Mouse (Mus musculus) heart, adult 2 months (tissue): ENCODE measurements at regions not wholly inside any gene's neighbourhood (a gene's known extent, or its start where the extent isn't known, plus 50 kb on each side); places are given as distances from the start of the nearest gene placed in this dataset.

ENCODE experiments used
- DNase-seq, 2 experiments: peaks; one replicate each; pipeline ENCODE4 v3.0.0; 2021
- H3K27ac ChIP-seq: fragments of 200-600 bp; 2 replicates; pipeline ENCODE4 v1.8.1; 2022
- H3K27me3 ChIP-seq: fragments of 200-500 bp; 2 replicates; pipeline ENCODE4 v1.6.1; 2012; ENCODE audit warnings: mild to moderate bottlenecking, low read length, inconsistent platforms, mixed read lengths; ENCODE audit not compliant: control insufficient read depth, insufficient read depth
- H3K36me3 ChIP-seq: fragments of 200-500 bp; 2 replicates; pipeline ENCODE4 v1.6.1; 2012; ENCODE audit warnings: low read length, inconsistent platforms; ENCODE audit not compliant: control insufficient read depth, insufficient read depth
- H3K4me1 ChIP-seq: fragments of 200-500 bp; 2 replicates; pipeline ENCODE4 v1.6.1; 2011; ENCODE audit warnings: low read length; ENCODE audit not compliant: control insufficient read depth, insufficient read depth
- H3K4me3 ChIP-seq: fragments of 200-600 bp; 2 replicates; pipeline ENCODE4 v1.8.1; 2022
- H3K79me2 ChIP-seq: fragments of 200-500 bp; replicated peaks from 2 replicates; pipeline ENCODE4 v1.6.1; 2012; ENCODE audit warnings: mild to moderate bottlenecking, inconsistent platforms, low read length, moderate library complexity, mixed read lengths; ENCODE audit not compliant: control insufficient read depth, insufficient read depth
- H3K9ac ChIP-seq: fragments of 200-500 bp; 2 replicates; pipeline ENCODE4 v1.6.1; 2012; ENCODE audit warnings: low read depth, mild to moderate bottlenecking, control low read depth, inconsistent platforms, low read length, mixed read lengths
- CTCF ChIP-seq: fragments of 200-600 bp; IDR thresholded peaks from 2 replicates; pipeline ENCODE4 v1.8.1; 2022; ENCODE audit warnings: antibody characterized with exemption, mild to moderate bottlenecking, moderate library complexity
- EP300 ChIP-seq: fragments of 200-500 bp; IDR thresholded peaks from 2 replicates; pipeline ENCODE4 v1.6.1; 2011; ENCODE audit warnings: low read depth, low read length, control low read depth; ENCODE audit not compliant: insufficient read depth
- POLR2A ChIP-seq: fragments of 200-500 bp; IDR thresholded peaks from 2 replicates; pipeline ENCODE4 v1.6.1; 2011; ENCODE audit warnings: mild to moderate bottlenecking, low read depth, low read length, control low read depth; ENCODE audit not compliant: insufficient read depth
- WGBS: fragments of 180-500 bp; shearing (Covaris S2); methylation state at CpG from one replicate; pipeline ENCODE4 v1.1.7; 2018; 5-methylcytosine and 5-hydroxymethylcytosine counted together
- intact Hi-C: fragments of 180-260 bp; cut with DNase I; formaldehyde crosslinking; loops from one replicate; pipeline ENCODE4 v1.15.1; 2025

DNA sequence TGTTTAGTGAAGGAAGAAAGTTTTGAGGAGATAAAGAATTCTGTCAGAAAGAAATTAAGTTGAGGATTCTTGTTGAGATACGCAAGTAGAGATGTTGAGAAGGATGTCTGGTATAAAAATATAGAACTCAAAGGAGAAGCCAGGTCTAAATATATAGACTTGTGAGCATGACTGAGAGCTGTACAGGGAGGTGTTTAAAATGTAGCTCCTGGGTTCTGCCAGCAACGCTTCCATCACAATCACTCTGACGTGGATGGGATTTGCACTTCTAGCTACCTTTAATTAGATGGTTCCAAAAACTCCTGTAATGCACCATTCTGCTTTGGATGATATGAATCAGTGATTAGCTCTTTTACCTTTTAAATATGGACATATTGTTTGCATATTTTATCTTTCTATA is 200.5 kb downstream of the Lnpk start:
- no peak for DNase-seq
- Histone ChIP-seq H3K4me3 (no peak overlapping the region), H3K79me2 (no peaks in the 10 kb centered on the region), H3K4me1 (peaks cover 1% of the 10 kb centered on the region; the same call in 1 of the 2 replicates), H3K27ac (no peak overlapping the region), H3K9ac (no peak overlapping the region), H3K36me3 (no peaks in the 10 kb centered on the region), H3K27me3 (no peaks in the 10 kb centered on the region)
- 93% methylated on average over 3 of the region's 3 CpGs for WGBS
- TF ChIP-seq CTCF (no peak), EP300 (no peak), POLR2A (no peak)
- intact Hi-C loops, result no loop called here

DNA sequence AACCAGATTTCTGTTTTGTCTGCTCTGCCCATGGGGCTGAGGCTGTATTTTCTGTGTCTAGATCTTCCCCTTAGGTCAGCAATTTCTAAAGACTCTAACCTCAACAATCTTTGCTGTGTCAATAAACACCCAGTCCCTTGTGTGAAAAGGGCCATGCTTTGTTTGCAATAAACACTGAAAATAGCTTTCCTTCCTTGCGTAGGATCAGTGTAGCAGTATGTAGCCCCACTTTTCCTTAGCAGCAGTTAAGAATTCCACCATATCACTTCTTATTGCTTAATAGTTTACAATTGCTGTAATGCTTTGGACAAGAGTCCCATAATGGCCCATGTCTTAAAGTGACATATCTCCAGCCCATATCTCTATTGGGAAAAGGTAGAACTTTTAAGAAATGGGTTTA is 205.3 kb downstream of the Lnpk start:
- Histone ChIP-seq H3K4me3 (no peak overlapping the region), H3K36me3 (no peaks in the 10 kb centered on the region), H3K79me2 (no peaks in the 10 kb centered on the region), H3K27ac (no peak overlapping the region), H3K9ac (no peak overlapping the region), H3K4me1 (no peaks in the 10 kb centered on the region), H3K27me3 (no peaks in the 10 kb centered on the region)
- intact Hi-C loops, result no loop called here
- TF ChIP-seq POLR2A, result no peak
- TF ChIP-seq CTCF, result no peak
- no peak for TF ChIP-seq EP300
- DNase-seq, result no peak
- 86% methylated on average over 1 of the region's 1 CpGs for WGBS

DNA sequence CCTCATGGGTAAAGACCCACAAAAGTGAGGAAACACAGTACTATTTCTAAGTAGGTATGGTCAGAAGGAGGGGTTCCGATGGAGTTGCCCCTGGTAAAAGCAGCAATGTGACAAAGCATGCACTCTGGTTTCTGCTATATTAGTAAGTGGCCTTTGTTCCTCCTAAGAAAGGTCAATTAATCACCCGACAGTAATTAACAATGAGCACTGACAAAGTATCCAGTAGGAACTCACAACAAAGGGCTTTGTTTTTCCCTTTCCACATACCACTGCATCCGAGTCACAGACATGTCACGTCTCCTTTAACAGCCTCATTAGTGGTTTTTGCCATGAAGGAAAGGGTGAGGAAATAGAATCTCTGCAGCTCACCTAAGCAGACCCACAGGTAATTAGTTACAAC is 206.2 kb downstream of the Lnpk start:
- no peaks in the 10 kb centered on the region for H3K4me1 ChIP-seq
- no peak for DNase-seq
- H3K27ac ChIP-seq, result no peak overlapping the region
- H3K27me3 ChIP-seq, result no peaks in the 10 kb centered on the region
- TF ChIP-seq POLR2A, result no peak
- no peak overlapping the region for H3K9ac ChIP-seq
- intact Hi-C loops, result no loop called here
- H3K79me2 ChIP-seq, result no peaks in the 10 kb centered on the region
- 70% methylated on average over 4 of the region's 4 CpGs for WGBS
- H3K4me3 ChIP-seq, result no peak overlapping the region
- no peaks in the 10 kb centered on the region for H3K36me3 ChIP-seq

DNA sequence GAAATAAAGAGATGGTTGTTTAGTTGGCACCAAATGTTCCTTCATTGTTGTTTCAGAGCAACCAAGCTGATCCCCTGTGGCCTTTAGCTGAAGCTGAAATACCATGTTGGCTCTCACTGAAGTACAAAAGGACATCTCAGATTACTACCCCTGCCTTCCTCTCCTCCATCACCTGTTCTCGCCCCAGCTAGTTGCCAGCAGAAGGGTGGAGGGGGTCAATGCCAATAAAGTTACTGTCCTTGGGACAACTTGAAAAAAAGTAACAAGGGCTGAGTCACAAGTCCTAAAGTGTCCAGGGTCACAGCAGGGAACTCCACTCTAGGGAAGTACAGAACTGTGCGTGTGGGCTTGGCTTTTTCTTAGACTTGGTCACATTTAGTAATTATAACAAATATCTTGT is 216.0 kb downstream of the Lnpk start:
- 94% methylated on average over 2 of the region's 2 CpGs for WGBS
- Histone ChIP-seq H3K79me2 (no peaks in the 10 kb centered on the region), H3K36me3 (no peaks in the 10 kb centered on the region), H3K9ac (no peak overlapping the region), H3K27me3 (no peaks in the 10 kb centered on the region), H3K27ac (no peak overlapping the region), H3K4me3 (no peak overlapping the region), H3K4me1 (no peaks in the 10 kb centered on the region)
- intact Hi-C loops, result no loop called here
- DNase-seq, result no peak
- no peak for TF ChIP-seq POLR2A
- no peak for TF ChIP-seq CTCF
- TF ChIP-seq EP300, result no peak

DNA sequence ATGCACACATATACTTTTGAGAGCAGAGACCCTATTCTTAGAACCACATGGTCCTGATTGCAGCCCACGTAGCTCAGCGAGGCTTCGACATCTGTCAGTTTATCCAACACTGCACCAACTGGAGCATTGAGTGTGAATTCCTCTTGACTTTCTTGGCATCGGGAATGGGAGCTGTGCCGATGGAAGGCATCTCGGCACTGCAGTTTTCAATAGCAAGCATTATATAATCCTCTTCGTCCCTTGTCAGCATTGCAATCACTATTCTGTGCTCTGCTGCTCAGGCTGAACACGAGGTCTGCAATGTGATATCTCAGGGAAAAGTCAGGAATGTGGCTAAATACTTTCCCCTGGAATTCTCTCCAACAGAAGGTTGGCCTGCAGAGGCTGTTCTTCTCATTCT is 224.6 kb downstream of the Lnpk start:
- TF ChIP-seq EP300 (no peak), POLR2A (no peak), CTCF (no peak)
- Histone ChIP-seq H3K79me2 (no peaks in the 10 kb centered on the region), H3K4me3 (no peak overlapping the region), H3K4me1 (no peaks in the 10 kb centered on the region; the same call in 1 of the 2 replicates), H3K9ac (no peak overlapping the region), H3K27me3 (no peaks in the 10 kb centered on the region), H3K36me3 (no peaks in the 10 kb centered on the region), H3K27ac (no peak overlapping the region)
- 43% methylated on average over 8 of the region's 8 CpGs for WGBS
- no peak for DNase-seq
- intact Hi-C loops, result no loop called here

DNA sequence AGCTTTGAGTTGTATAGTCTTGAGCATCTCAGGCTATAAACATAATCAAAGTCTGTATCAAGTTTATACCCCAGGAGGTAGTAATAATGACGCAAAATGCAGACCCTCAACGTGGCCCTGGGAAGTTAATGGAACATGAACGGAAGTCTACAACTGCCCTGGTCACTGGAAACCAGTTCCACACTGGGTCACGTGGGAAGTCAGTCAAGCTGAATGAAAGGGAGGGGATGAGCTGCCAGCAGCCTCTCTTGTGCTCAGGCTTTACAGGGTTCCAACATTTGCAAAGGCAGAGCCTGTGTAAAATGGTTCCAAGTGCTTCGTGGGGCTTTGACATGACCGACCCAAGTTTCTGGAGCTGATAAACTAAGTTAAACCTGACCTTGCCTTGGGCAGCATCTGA is 229.4 kb downstream of the Lnpk start:
- H3K4me3 ChIP-seq, result no peak overlapping the region
- no peak overlapping the region for H3K9ac ChIP-seq
- WGBS, result 78% methylated on average over 6 of the region's 6 CpGs
- no peaks in the 10 kb centered on the region for H3K79me2 ChIP-seq
- H3K4me1 ChIP-seq, result no peaks in the 10 kb centered on the region; the same call in 1 of the 2 replicates
- no peaks in the 10 kb centered on the region for H3K27me3 ChIP-seq
- H3K36me3 ChIP-seq, result no peaks in the 10 kb centered on the region
- TF ChIP-seq CTCF (no peak), POLR2A (no peak), EP300 (no peak)
- H3K27ac ChIP-seq, result no peak overlapping the region
- no peak for DNase-seq
- intact Hi-C loops, result no loop called here

DNA sequence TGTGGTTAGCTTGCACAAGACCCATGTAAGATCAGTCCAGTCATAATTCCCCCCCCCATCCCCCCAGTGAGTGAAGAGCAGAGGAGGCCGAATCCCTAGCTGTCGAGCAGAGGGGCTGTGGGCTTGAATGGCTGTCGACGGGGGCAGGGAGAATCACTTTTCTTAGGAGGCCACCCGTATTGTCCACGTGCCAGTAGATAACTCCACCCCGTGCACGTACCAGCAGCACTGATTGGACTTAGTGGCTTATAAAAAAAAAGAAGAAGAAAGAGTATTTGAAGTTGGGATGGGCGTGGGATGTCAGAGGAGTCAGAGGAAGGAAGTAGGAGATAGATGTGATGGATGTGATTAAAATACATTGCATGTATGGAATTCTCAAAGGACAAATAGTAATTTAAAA is 272.9 kb downstream of the Lnpk start:
- Histone ChIP-seq H3K9ac (no peak overlapping the region), H3K4me1 (no peaks in the 10 kb centered on the region), H3K27ac (no peak overlapping the region), H3K36me3 (no peaks in the 10 kb centered on the region), H3K4me3 (no peak overlapping the region), H3K79me2 (no peaks in the 10 kb centered on the region), H3K27me3 (no peaks in the 10 kb centered on the region)
- no peak for DNase-seq
- TF ChIP-seq POLR2A (no peak), CTCF (no peak)
- intact Hi-C loops, result no loop called here
- 79% methylated on average over 9 of the region's 9 CpGs for WGBS
